Mouse (Mus musculus) c-Kit-negative CD71-positive TER-119-positive erythroid progenitor cells, embryonic 14.5 days (primary cell): ENCODE data around the gene Mapk11.

Experiments
- DNase-seq: peaks from one replicate; pipeline ENCODE4 v3.0.0-alpha.2; 2013; ENCODE audit warnings: low read depth, low spot score

Mapk11 gene

GRCm38 (mm10) chr15:89149271-89150040 is at the start of gene Mapk11:
Gene Mapk11 (minus strand): TSS chr15:89149628.
- DNase-seq, result no peak

GRCm38 (mm10) chr15:89197056-89197455 is 47.6 kb upstream of the Mapk11 start:
- no peak for DNase-seq

- DNase-seq, result peak; percentile 93
Observed at GRCm38 (mm10) chr15:89196313-89196706, 46.9 kb upstream of the Mapk11 start, which contains the start of gene Dennd6b. Gene Dennd6b (minus strand): TSS chr15:89196496.

DNA sequence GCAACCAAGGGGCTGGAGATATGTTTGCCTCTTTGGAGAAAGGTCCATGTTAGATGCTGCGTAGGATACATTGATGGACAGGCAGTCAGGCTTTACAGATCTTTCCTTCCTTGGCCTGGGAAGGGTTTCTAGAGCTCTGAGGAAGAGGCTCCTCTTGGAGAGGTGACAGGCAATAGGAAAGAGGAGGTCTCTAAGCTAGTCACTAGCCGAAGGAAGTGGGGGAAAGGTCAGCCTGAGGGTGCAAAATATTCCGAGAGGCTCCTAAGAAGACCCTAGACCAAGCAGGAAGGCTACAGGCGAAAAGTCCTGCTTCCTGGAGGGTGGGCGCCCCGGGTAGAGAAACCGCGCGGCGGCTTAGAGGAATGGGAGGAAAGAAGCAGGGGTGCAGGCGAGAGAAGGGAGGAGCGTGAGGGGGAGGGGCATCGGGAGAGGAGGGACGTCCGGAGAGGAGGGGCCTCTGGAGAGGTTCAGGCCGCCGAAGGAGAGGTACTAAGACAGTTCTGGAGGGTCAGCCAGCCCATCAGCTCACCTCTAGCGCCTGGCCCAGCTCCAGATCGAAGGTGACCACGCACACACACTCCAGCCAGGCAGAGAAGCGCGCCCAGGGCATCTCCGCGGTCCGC is 46.4 kb upstream of the Mapk11 start:
- DNase-seq, result peak; percentile 73

- no peak for DNase-seq
Observed at GRCm38 (mm10) chr15:89195261-89195681, 45.8 kb upstream of the Mapk11 start.

- DNase-seq, result no peak
Observed at GRCm38 (mm10) chr15:89184937-89185227, 35.5 kb upstream of the Mapk11 start.

- no peak for DNase-seq
Observed at GRCm38 (mm10) chr15:89184141-89184936, 34.9 kb upstream of the Mapk11 start.

GRCm38 (mm10) chr15:89182842-89183241 is 33.4 kb upstream of the Mapk11 start:
- no peak for DNase-seq

DNA sequence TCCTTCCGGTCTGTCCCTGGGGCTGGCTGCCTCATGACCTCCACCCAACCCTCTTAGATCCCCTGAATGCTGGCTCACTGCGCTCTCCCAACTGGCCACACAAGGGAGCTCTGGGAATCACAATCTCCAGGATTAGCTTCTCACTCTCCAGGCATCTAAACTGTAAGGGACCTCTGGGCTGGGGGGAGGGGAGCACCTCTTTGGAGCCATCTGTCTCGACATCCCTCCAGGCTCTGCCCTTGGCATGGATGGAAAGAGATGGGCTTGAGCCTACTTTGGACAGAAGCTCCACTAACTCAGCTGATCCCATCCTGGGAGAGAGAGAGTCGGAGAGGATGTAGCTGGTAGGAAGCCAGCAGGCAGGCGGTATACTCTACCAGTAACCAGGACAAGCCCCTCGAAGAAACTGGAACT is 32.9 kb upstream of the Mapk11 start:
- DNase-seq, result no peak

DNA sequence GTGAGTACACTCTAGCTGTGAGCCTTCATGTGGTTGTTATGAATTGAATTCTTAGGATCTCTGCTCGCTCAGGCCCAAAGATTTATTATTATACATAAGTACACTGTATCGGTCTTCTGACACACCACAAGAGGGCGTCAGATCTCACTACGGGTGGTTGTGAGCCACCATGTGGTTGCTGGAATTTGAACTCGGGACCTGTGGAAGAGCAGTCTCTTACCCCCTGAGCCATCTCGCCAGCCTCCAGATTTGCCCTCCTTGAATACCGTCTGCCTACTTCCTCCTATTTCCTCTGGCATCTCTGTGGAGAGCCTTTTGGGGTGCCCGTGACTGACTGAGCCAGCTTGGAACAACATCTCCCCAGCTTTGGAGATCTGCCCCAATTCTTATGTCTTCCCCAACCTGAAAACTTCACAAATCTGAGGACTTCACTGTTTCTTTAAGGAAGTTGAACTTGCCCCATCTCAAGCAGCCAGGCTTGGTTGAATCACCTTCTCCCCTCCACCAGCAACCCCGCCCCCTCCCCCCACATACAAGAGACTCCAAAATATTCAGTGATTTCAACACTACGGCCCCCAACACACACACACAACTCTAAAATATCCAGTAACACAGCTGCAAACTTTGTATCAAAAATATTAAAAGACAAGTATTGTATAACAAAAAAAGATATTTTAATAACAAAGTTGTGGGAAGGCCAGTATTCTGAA is 32.3 kb upstream of the Mapk11 start:
- no peak for DNase-seq

GRCm38 (mm10) chr15:89180571-89181229 is 31.3 kb upstream of the Mapk11 start, which contains the start of gene Plxnb2:
Gene Plxnb2 (minus strand): TSS chr15:89180788.
- DNase-seq, result no peak

DNA sequence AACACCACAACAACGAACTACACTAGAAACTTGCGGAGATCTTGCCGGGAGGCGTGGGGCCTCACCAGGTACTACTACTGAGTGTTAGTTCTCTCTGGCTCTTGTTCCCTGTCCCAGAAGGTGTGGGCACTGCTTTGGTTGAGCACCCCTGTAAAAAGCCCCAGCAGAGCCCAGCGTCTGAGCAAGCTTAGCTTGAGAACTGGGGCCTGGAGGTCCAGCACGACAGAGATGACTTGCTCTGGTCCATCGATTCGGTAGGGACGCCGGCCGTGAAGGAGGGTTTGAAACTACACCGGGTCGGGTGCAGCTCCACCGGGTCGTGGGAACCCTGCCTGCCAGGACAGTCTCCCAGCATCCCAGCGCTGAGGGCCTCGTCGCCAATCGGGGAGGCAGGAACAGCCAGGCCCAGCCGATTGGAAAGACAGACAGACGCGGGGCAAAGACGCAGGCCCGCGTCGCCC is 30.7 kb upstream of the Mapk11 start:
- DNase-seq, result no peak

DNA sequence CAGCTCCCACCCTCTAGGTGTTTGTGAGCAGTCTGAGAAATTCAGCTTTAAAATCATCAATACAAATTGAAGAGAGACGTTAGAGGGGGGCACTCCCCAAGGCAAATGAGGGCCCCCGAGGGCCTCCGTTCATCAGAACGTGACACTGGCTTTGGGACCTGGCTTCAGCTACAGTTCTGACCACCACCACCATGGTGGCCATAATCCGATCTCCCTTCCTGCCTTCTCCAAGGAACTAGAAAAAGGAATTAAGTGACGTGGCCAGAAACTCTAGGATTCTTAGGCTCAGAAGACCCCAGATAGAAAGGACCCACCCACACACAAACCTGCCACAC is 30.2 kb upstream of the Mapk11 start:
- no peak for DNase-seq

- DNase-seq, result no peak
Observed at GRCm38 (mm10) chr15:89178954-89179629, 29.7 kb upstream of the Mapk11 start.

DNA sequence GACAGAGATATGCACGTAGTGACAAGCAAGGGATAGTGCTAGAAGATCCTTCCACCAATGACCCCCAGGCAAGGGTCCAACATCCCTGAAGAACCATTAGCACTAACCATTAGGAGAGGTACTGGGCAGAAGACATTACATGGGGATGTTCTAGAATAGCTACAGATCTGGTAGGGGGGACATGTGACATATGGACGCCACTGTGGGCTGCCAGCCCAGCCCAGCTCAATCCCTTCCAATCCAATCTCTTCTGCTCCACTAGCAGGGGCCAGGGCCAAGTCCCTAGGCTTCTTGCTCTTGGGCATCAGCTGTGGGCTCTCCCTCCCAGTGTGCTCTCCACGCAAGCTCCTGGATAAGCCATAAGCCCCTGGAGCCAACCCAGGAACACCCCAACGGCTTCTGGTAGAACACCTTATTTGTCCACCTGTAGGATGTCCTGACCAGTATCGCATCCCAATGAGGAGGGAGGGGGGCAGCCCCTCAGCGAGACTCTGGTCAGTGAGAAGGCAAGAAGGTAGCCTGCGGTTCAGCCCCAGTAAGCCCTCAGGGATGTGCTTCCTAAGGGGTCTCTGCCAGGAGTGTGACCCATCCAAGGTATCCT is 28.9 kb upstream of the Mapk11 start:
- DNase-seq, result no peak

GRCm38 (mm10) chr15:89177576-89178259 is 28.3 kb upstream of the Mapk11 start:
- no peak for DNase-seq

GRCm38 (mm10) chr15:89177121-89177520 is 27.7 kb upstream of the Mapk11 start:
- no peak for DNase-seq

DNA sequence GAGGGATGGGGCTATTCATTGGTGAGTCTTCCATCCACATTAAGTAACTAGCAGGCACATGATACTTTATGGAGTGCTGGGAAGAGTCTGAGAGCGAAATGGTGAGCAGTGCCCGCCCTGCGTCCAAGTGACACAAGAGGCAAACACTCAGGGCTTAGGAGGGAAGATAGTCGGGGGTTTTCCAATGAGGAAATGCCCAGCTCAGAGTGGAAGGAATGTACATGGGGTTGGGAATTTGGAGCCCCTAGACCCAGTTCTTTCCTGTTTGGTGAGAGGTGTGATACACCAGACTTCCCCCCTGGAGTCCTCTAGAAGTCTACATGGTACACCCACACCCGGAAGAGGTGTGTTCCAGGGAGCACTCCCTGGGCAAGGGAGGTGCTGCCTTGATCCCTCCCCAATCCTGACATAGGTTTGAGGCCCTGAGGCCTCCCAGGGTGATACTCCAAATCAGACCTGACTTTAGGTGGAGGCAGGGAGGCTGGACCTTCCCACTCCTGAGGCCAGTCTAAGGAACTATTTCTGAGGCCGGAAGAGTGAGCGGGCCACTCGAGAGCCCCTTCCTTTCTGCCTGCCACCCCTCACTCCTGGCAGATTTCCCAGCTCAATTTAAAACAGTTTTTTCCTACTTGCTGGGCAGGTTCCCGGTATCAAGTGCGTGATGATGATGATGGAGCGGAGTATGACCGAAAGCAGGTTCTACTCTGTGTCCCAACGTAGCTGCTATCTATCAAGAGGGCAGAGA is 26.2 kb upstream of the Mapk11 start:
- DNase-seq, result no peak

DNA sequence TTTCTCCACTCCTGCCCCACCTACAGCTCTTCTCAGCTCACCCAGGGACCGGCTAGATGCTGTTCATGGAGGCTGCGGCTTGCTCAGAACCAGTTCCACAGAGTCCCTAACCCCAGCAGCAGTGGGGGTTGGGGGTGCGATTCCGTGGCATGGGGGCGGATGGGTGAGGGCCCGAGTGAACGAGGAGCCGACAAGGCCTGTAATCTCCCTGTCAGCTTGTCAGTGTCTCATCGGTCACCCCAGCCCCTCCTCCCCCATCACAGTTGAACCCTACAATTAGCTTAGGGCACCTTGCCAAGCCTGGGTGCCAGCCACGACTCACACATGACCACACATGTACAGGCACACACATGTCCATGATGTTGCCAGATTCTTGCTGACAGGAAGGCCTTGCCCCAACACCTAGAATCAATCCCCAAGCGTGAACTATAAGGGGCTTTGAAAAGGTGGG is 25.5 kb upstream of the Mapk11 start:
- no peak for DNase-seq
